Mouse (Mus musculus): ENCODE data around the gene Aatf. TPM values are rescaled to one million over a fixed set of nuclear protein-coding genes. Genes with fewer than 3 reads are reported as not detected.

The Aatf gene
- polyA plus RNA-seq, 1 experiment: 8.4 TPM

- DNase-seq (ENCODE audit: extremely low spot score in 1 of 2, low spot score in 1 of 2): no peak
Observed at GRCm38 (mm10) chr11:84522577-84523320, 9.4 kb upstream of the Aatf start.

- DNase-seq (ENCODE audit: extremely low spot score in 1 of 2, low spot score in 1 of 2): no peak
Observed at GRCm38 (mm10) chr11:84521751-84522299, 8.5 kb upstream of the Aatf start.

GRCm38 (mm10) chr11:84521071-84521390 is 7.7 kb upstream of the Aatf start:
- no peak for DNase-seq (ENCODE audit: extremely low spot score in 1 of 2, low spot score in 1 of 2)

GRCm38 (mm10) chr11:84520269-84521070 is 7.1 kb upstream of the Aatf start:
- no peak for DNase-seq (ENCODE audit: extremely low spot score in 1 of 2, low spot score in 1 of 2)

- DNase-seq (ENCODE audit: extremely low spot score in 1 of 2, low spot score in 1 of 2): no peak
Observed at GRCm38 (mm10) chr11:84519576-84520268, 6.4 kb upstream of the Aatf start.

GRCm38 (mm10) chr11:84519036-84519435 is 5.7 kb upstream of the Aatf start:
- no peak for DNase-seq (ENCODE audit: extremely low spot score in 1 of 2, low spot score in 1 of 2)

- no peak for DNase-seq (ENCODE audit: extremely low spot score in 1 of 2, low spot score in 1 of 2)
Observed at GRCm38 (mm10) chr11:84518261-84518660, 4.9 kb upstream of the Aatf start.

GRCm38 (mm10) chr11:84517431-84517830 is 4.1 kb upstream of the Aatf start:
- no peak for DNase-seq (ENCODE audit: extremely low spot score in 1 of 2, low spot score in 1 of 2)

GRCm38 (mm10) chr11:84516501-84517240 is 3.3 kb upstream of the Aatf start:
- no peak for DNase-seq (ENCODE audit: extremely low spot score in 1 of 2, low spot score in 1 of 2)

- DNase-seq (ENCODE audit: extremely low spot score in 1 of 2, low spot score in 1 of 2): no peak
Observed at GRCm38 (mm10) chr11:84512031-84512430, 1.3 kb downstream of the Aatf start.

GRCm38 (mm10) chr11:84504296-84504695 is 9.0 kb downstream of the Aatf start:
- DNase-seq (ENCODE audit: extremely low spot score in 1 of 2, low spot score in 1 of 2): no peak

- DNase-seq (ENCODE audit: extremely low spot score in 1 of 2, low spot score in 1 of 2): peak in 1 of 2 experiments; percentile 25
Observed at GRCm38 (mm10) chr11:84497944-84498343, 15.4 kb downstream of the Aatf start.

- DNase-seq (ENCODE audit: extremely low spot score in 1 of 2, low spot score in 1 of 2): no peak
Observed at GRCm38 (mm10) chr11:84496901-84497300, 16.4 kb downstream of the Aatf start.

GRCm38 (mm10) chr11:84495774-84496173 is 17.5 kb downstream of the Aatf start:
- DNase-seq (ENCODE audit: extremely low spot score in 1 of 2, low spot score in 1 of 2): no peak

GRCm38 (mm10) chr11:84481661-84482060 is 31.7 kb downstream of the Aatf start:
- no peak for DNase-seq (ENCODE audit: extremely low spot score in 1 of 2, low spot score in 1 of 2)

- DNase-seq (ENCODE audit: extremely low spot score in 1 of 2, low spot score in 1 of 2): no peak
Observed at GRCm38 (mm10) chr11:84480451-84480850, 32.9 kb downstream of the Aatf start.

GRCm38 (mm10) chr11:84476641-84477040 is 36.7 kb downstream of the Aatf start:
- DNase-seq (ENCODE audit: extremely low spot score in 1 of 2, low spot score in 1 of 2): no peak

GRCm38 (mm10) chr11:84475991-84476390 is 37.3 kb downstream of the Aatf start:
- no peak for DNase-seq (ENCODE audit: extremely low spot score in 1 of 2, low spot score in 1 of 2)

- DNase-seq (ENCODE audit: extremely low spot score in 1 of 2, low spot score in 1 of 2): no peak
Observed at GRCm38 (mm10) chr11:84473093-84473667, 40.1 kb downstream of the Aatf start.

- peak; percentile 2 to 36 for DNase-seq (ENCODE audit: extremely low spot score in 1 of 2, low spot score in 1 of 2)
Observed at GRCm38 (mm10) chr11:84464571-84464970, 48.8 kb downstream of the Aatf start.
